Mouse (Mus musculus): ENCODE results near the gene Oasl1.

GRCm38 (mm10) chr5:114961590-114962360 is 38.7 kb downstream of the Oasl1 start:
- TF ChIP-seq CHD2 (IDR thresholded peaks at IDR 0.05; ENCODE audit: low read depth, low read length) (no peak), ZNF384 (IDR thresholded peaks at IDR 0.05; ENCODE audit: low read depth, low read length) (no peak), ZC3H11A (IDR thresholded peaks at IDR 0.05; ENCODE audit: borderline replicate concordance, low read depth, low read length) (no peak)
